Comparison of ENCODE assay signal across 8 mouse cellular contexts in genomic region chr4:120666358-120667024, GRCm38 (mm10). TPM values are rescaled to one million over a fixed set of nuclear protein-coding genes. Genes with fewer than 3 reads are reported as not detected.
DNase-seq lines count a peak whose midpoint lies in the region.

Gene Cited4, plus strand, starts transcription at chr4:120666572.

- peak within 1 kb of the TSS; percentile 95 for H3K4me3 ChIP-seq in megakaryocyte, embryonic 14.5 days (replicated peaks)

- no peaks in the 10 kb centered on the region for H3K36me3 ChIP-seq in megakaryocyte, embryonic 14.5 days (replicated peaks; ENCODE audit: low read length)

- peaks cover 68% of the 10 kb centered on the region for H3K4me1 ChIP-seq in megakaryocyte, embryonic 14.5 days

- DNase-seq in adrenal gland, adult 2 months = peak; percentile 95
- DNase-seq in embryo, embryonic 11 days = peak; percentile 95
- peak; percentile 88 for DNase-seq in gastrocnemius, postnatal 14 days
- peak; percentile 94 for DNase-seq in induced T-regulatory cell, adult 2 months (ENCODE audit: low read depth)
- DNase-seq in left cerebral cortex, adult 8-10 months (ENCODE audit: low spot score in 2 of 2) = peak; percentile 75 to 85
- peak; percentile 87 to 89 for DNase-seq in right cerebral cortex, postnatal 10 days (ENCODE audit: low spot score in 2 of 2)
- DNase-seq in urinary bladder, postnatal 14 days (ENCODE audit: low spot score) = peak; percentile 95

- intact Hi-C loops in gastrocnemius, postnatal 14 days (cut with DNase I; ENCODE audit: low total_unique reads) = no loop called here

- peaks cover 4% of the 10 kb centered on the region; the same call in 1 of the 2 replicates for H3K9me3 ChIP-seq in megakaryocyte, embryonic 14.5 days

- peaks cover 58% of the 10 kb centered on the region for H3K27me3 ChIP-seq in megakaryocyte, embryonic 14.5 days (replicated peaks)

RNA-seq across cellular contexts. Expression of gene Cited4, which starts in this region (rescaled TPM):
- 10 to 100 TPM; 11.3 to 18.3 TPM for total RNA-seq in adrenal gland, adult 2 months (2021)
- 85.9 and 124 TPM in 2 replicates for polyA plus RNA-seq in adrenal gland, adult 2 months (2012; rRNA removed)
- 10 to 100 TPM; 38.6 to 69.1 TPM for total RNA-seq in gastrocnemius, postnatal 14 days (2021)
- total RNA-seq in left cerebral cortex, adult 8-10 months (2022) = 10 to 100 TPM; 14.1 to 18.0 (median 17.1) TPM
- 91.8 and 174 TPM in 2 replicates for polyA plus RNA-seq in megakaryocyte, embryonic 14.5 days (2012; ENCODE audit: insufficient read depth, low replicate concordance)

Comparison
In these comparisons a context has a peak if more than half of its experiments do, and no peak if none do; other contexts are left out.
1. Peak in every context shown above with its lines: DNase-seq and H3K4me3 ChIP-seq.